Mouse (Mus musculus) liver, embryonic 11.5 days (tissue): ENCODE measurements at regions not wholly inside any gene's neighbourhood (a gene's known extent, or its start where the extent isn't known, plus 50 kb on each side); places are given as distances from the start of the nearest gene placed in this dataset.

ENCODE experiments used
- ATAC-seq: fragments of 200-750 bp; cut with Nextera tagmentation; replicated peaks from 2 replicates; pipeline ENCODE4 v1.8.0; 2017; ENCODE audit warnings: moderate number of reproducible peaks, mild to moderate bottlenecking, moderate TSS enrichment, moderate library complexity; ENCODE audit not compliant: low FRiP score
- DNase-seq: peaks from one replicate; pipeline ENCODE4 v3.0.0-alpha.2; 2017; ENCODE audit warnings: low spot score
- H3K27ac ChIP-seq: fragments of 300-500 bp; sonication (generic); 2 replicates; pipeline ENCODE4 v1.5.1; 2014; ENCODE audit warnings: mild to moderate bottlenecking, low read depth, low read length, control low read depth
- H3K27me3 ChIP-seq: fragments of 300-500 bp; sonication (generic); replicated peaks from 2 replicates; pipeline ENCODE4 v1.6.1; 2014; ENCODE audit warnings: low read length, mixed read lengths; ENCODE audit not compliant: control insufficient read depth, insufficient read depth
- H3K36me3 ChIP-seq: fragments of 300-500 bp; sonication (generic); 2 replicates; pipeline ENCODE4 v1.6.1; 2014; ENCODE audit warnings: mild to moderate bottlenecking, low read length, moderate library complexity, mixed read lengths; ENCODE audit not compliant: control insufficient read depth, insufficient read depth
- H3K4me1 ChIP-seq: fragments of 300-500 bp; sonication (generic); replicated peaks from 2 replicates; pipeline ENCODE4 v1.6.1; 2014; ENCODE audit warnings: low read length, mixed read lengths; ENCODE audit not compliant: control insufficient read depth, insufficient read depth
- H3K4me2 ChIP-seq: fragments of 300-500 bp; sonication (generic); 2 replicates; pipeline ENCODE4 v1.6.1; 2014; ENCODE audit warnings: mild to moderate bottlenecking, control low read depth, moderate library complexity
- H3K4me3 ChIP-seq: fragments of 300-500 bp; sonication (generic); 2 replicates; pipeline ENCODE4 v1.5.1; 2014; ENCODE audit warnings: low read depth, low read length, control low read depth
- H3K9ac ChIP-seq: fragments of 300-500 bp; sonication (generic); 2 replicates; pipeline ENCODE4 v1.6.1; 2014; ENCODE audit warnings: low read depth, low read length, control low read depth
- H3K9me3 ChIP-seq: fragments of 300-500 bp; sonication (generic); 2 replicates; pipeline ENCODE4 v1.6.1; 2016; ENCODE audit warnings: low read length, inconsistent platforms, mixed read lengths; ENCODE audit not compliant: control insufficient read depth
- WGBS: fragments of 180-500 bp; shearing (Covaris S2); extraction: QIAGEN DNeasy Blood & Tissue Kit; methylation state at CpG from one replicate; pipeline ENCODE4 v1.1.7; 2014; 5-methylcytosine and 5-hydroxymethylcytosine counted together

- Histone ChIP-seq H3K27me3 (no peaks in the 10 kb centered on the region), H3K4me2 (no peak overlapping the region), H3K9me3 (no peaks in the 10 kb centered on the region), H3K36me3 (no peaks in the 10 kb centered on the region), H3K4me3 (no peak overlapping the region), H3K9ac (no peak overlapping the region), H3K27ac (no peak overlapping the region), H3K4me1 (no peaks in the 10 kb centered on the region)
- DNase-seq = no peak
- no peak for ATAC-seq
Observed at GRCm38 (mm10) chr10:97189696-97190095, 289.7 kb upstream of the Dcn start.

GRCm38 (mm10) chr10:97211238-97211695, 268.1 kb upstream of the Dcn start:
- WGBS = 84% methylated on average over 4 of the region's 4 CpGs
- no peak overlapping the region for H3K27ac ChIP-seq

GRCm38 (mm10) chr10:97211785-97212398, 267.5 kb upstream of the Dcn start:
- Histone ChIP-seq H3K4me3 (no peak overlapping the region), H3K4me2 (no peak overlapping the region), H3K9ac (no peak overlapping the region), H3K27me3 (no peaks in the 10 kb centered on the region), H3K9me3 (no peaks in the 10 kb centered on the region), H3K36me3 (no peaks in the 10 kb centered on the region), H3K4me1 (no peaks in the 10 kb centered on the region), H3K27ac (no peak overlapping the region)
- 82% methylated on average over 7 of the region's 7 CpGs for WGBS
- DNase-seq (no peak), ATAC-seq (no peak)

More at GRCm38 (mm10) chr10:97211238-97211695, 268.1 kb upstream of the Dcn start:
- Histone ChIP-seq H3K4me2 (no peak overlapping the region), H3K27me3 (no peaks in the 10 kb centered on the region), H3K9ac (no peak overlapping the region), H3K4me1 (no peaks in the 10 kb centered on the region), H3K4me3 (no peak overlapping the region), H3K9me3 (no peaks in the 10 kb centered on the region), H3K36me3 (no peaks in the 10 kb centered on the region)
- DNase-seq (no peak), ATAC-seq (no peak)

- ATAC-seq (no peak), DNase-seq (no peak)
- 76% methylated on average over 3 of the region's 3 CpGs for WGBS
Observed at GRCm38 (mm10) chr10:97219474-97219873, 259.9 kb upstream of the Dcn start.

GRCm38 (mm10) chr10:97220431-97220830, 259.0 kb upstream of the Dcn start:
- no peak for ATAC-seq
- WGBS = 84% methylated on average over 3 of the region's 3 CpGs

More at GRCm38 (mm10) chr10:97219474-97219873, 259.9 kb upstream of the Dcn start:
- no peaks in the 10 kb centered on the region for H3K27me3 ChIP-seq
- no peaks in the 10 kb centered on the region for H3K36me3 ChIP-seq
- H3K4me3 ChIP-seq = no peak overlapping the region
- no peaks in the 10 kb centered on the region for H3K9me3 ChIP-seq
- no peak overlapping the region for H3K9ac ChIP-seq
- H3K27ac ChIP-seq = no peak overlapping the region
- no peaks in the 10 kb centered on the region for H3K4me1 ChIP-seq
- no peak overlapping the region for H3K4me2 ChIP-seq

GRCm38 (mm10) chr10:97235631-97236030, 243.8 kb upstream of the Dcn start:
- H3K4me1 ChIP-seq = no peaks in the 10 kb centered on the region
- no peak overlapping the region for H3K4me3 ChIP-seq
- WGBS = 71% methylated on average over 4 of the region's 4 CpGs
- H3K4me2 ChIP-seq = no peak overlapping the region
- H3K9me3 ChIP-seq = no peaks in the 10 kb centered on the region
- ATAC-seq (no peak), DNase-seq (no peak)
- H3K36me3 ChIP-seq = no peaks in the 10 kb centered on the region
- no peaks in the 10 kb centered on the region for H3K27me3 ChIP-seq
- no peak overlapping the region for H3K9ac ChIP-seq
- H3K27ac ChIP-seq = no peak overlapping the region

More at GRCm38 (mm10) chr10:97220431-97220830, 259.0 kb upstream of the Dcn start:
- Histone ChIP-seq H3K4me1 (no peaks in the 10 kb centered on the region), H3K27ac (no peak overlapping the region), H3K27me3 (no peaks in the 10 kb centered on the region), H3K36me3 (no peaks in the 10 kb centered on the region), H3K9ac (no peak overlapping the region), H3K4me3 (no peak overlapping the region), H3K4me2 (no peak overlapping the region), H3K9me3 (no peaks in the 10 kb centered on the region)
- no peak for DNase-seq

- Histone ChIP-seq H3K4me2 (no peak overlapping the region), H3K9ac (no peak overlapping the region), H3K27me3 (no peaks in the 10 kb centered on the region), H3K9me3 (no peaks in the 10 kb centered on the region), H3K36me3 (no peaks in the 10 kb centered on the region), H3K4me3 (no peak overlapping the region), H3K4me1 (no peaks in the 10 kb centered on the region), H3K27ac (no peak overlapping the region)
- no peak for DNase-seq
- no peak for ATAC-seq
- 61% methylated on average over 2 of the region's 2 CpGs for WGBS
Observed at GRCm38 (mm10) chr10:97241476-97241875, 237.9 kb upstream of the Dcn start.

- H3K4me3 ChIP-seq = no peak overlapping the region
- no peaks in the 10 kb centered on the region for H3K9me3 ChIP-seq
- H3K27me3 ChIP-seq = no peaks in the 10 kb centered on the region
- H3K4me2 ChIP-seq = no peak overlapping the region
- no peak overlapping the region for H3K9ac ChIP-seq
- DNase-seq = no peak
- H3K27ac ChIP-seq = no peak overlapping the region
- H3K36me3 ChIP-seq = no peaks in the 10 kb centered on the region
- WGBS = 85% methylated on average over 3 of the region's 3 CpGs
- no peaks in the 10 kb centered on the region for H3K4me1 ChIP-seq
- ATAC-seq = no peak
Observed at GRCm38 (mm10) chr10:97245674-97246073, 233.7 kb upstream of the Dcn start.

GRCm38 (mm10) chr10:97248522-97248921, 230.9 kb upstream of the Dcn start:
- Histone ChIP-seq H3K9ac (no peak overlapping the region), H3K27ac (no peak overlapping the region), H3K4me3 (no peak overlapping the region), H3K9me3 (no peaks in the 10 kb centered on the region), H3K36me3 (no peaks in the 10 kb centered on the region), H3K4me1 (no peaks in the 10 kb centered on the region), H3K27me3 (no peaks in the 10 kb centered on the region), H3K4me2 (no peak overlapping the region)
- ATAC-seq (no peak), DNase-seq (no peak)
- 82% methylated on average over 4 of the region's 4 CpGs for WGBS
